Mouse (Mus musculus): ENCODE results near the gene Hist1h2bm. TPM values are rescaled to one million over a fixed set of nuclear protein-coding genes. Genes with fewer than 3 reads are reported as not detected.

The Hist1h2bm gene
- polyA plus RNA-seq (2015; fragmentation: Nextera tagmentation; extraction: Ambion mirVana) = 0.33 and 0.82 TPM in 2 replicates

DNA sequence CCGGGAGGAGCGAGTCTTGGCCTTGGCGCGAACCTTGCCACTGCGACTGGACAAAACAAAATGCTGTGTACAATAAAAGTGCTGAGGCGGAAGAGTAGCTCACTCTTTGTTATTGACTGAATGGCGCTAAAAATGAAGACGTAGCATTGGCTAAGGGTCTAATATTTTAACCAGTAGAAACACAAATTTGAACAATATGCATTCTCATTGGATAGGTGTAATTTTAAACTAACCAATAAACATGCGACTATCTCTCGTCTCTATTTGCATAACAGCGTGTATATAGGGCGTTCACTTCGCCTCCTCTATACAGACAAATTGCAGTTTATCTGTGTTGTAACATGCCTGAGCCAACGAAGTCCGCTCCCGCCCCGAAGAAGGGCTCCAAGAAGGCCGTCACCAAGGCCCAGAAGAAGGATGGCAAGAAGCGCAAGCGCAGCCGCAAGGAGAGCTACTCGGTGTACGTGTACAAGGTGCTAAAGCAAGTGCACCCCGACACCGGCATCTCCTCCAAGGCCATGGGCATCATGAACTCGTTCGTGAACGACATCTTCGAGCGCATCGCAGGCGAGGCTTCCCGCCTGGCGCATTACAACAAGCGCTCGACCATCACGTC, at the start of gene Hist1h2bm:
Hist1h2bm (plus strand) TSS at position 288 of the 616 bp plus-strand sequence.

DNA sequence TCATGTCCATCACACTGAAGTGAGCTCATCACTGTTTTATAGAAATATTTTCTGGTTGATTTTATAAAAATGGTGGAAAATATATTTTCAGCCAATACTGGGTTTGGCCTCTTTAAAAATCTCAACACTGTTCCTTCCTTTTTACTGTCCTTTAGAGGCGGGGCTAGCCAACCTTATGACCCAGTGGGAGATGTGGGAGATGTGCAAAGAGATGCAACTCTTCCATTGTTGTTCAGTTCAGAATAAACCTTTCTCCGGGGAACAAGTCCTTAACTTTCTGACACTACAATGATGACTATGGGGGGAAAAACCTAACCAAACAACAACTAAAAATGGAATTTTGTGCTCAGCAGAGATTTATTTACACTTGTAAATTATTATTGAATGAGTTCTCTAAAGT, 44.5 kb upstream of the Hist1h2bm start, which contains the start of gene Olfr1360:
Olfr1360 (minus strand) TSS at position 101 of the 400 bp plus-strand sequence.

DNA sequence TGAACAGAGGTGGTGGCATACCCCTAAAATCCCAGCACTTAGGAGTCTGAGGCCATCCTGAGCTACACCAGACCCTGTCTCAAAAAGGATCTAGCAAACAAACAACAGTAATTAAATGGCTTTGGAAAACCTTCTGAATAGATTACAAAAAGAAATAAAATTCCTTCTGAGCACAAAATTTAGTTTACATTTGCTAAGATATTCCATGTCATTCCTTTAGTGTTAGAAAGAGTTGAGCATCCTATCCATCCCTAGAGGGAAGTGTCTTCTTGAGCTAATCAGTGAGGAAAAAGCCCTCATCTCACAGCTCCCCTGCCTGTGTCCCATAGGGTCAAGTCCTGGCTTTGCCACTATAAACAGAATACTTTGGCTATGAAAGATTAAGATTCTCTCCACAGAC, 24.0 kb upstream of the Hist1h2bm start, which contains the start of gene Olfr1359:
Olfr1359 (plus strand) TSS at position 301 of the 400 bp plus-strand sequence.

GRCm38 (mm10) chr13:21715864-21716539, 5.8 kb upstream of the Hist1h2bm start, which contains the start of the genes Hist1h2bl and Hist1h2ai:
TSS of gene Hist1h2bl (minus strand) at chr13:21716143.
TSS of gene Hist1h2ai (plus strand) at chr13:21716422.

DNA sequence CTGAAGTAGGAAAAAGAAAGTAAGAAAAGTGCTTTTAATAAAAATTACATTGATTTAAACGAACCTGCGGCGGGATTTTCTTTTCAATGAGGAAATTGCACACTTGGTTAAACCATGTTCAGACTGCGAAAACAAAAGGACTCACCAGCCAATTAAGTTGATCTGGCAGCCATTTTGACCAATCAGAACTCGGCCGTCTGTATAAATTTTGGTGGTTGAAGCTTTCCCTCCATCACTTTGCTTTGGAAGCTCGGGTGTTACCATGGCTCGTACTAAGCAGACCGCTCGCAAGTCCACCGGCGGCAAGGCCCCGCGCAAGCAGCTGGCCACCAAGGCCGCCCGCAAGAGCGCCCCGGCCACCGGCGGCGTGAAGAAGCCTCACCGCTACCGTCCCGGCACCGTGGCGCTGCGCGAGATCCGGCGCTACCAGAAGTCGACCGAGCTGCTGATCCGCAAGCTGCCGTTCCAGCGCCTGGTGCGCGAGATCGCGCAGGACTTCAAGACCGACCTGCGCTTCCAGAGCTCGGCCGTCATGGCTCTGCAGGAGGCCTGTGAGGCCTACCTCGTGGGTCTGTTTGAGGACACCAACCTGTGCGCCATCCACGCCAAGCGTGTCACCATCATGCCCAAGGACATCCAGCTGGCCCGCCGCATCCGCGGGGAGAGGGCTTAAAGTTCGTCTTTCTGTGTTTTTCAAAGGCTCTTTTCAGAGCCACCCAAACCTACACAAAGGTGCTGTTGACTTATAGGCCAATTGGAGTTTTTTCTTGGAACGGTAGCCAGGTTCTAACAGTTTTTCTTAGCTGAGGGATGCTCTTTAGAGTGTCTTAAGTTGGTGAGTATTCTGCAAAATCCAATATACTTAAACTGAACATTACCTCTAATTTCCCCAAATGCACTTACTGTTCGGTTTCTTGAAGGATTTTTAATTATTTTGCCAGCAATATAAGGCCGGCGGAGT, 4.2 kb upstream of the Hist1h2bm start, which contains the start of gene Hist1h3h:
Hist1h3h (plus strand) TSS at position 263 of the 961 bp plus-strand sequence.

DNA sequence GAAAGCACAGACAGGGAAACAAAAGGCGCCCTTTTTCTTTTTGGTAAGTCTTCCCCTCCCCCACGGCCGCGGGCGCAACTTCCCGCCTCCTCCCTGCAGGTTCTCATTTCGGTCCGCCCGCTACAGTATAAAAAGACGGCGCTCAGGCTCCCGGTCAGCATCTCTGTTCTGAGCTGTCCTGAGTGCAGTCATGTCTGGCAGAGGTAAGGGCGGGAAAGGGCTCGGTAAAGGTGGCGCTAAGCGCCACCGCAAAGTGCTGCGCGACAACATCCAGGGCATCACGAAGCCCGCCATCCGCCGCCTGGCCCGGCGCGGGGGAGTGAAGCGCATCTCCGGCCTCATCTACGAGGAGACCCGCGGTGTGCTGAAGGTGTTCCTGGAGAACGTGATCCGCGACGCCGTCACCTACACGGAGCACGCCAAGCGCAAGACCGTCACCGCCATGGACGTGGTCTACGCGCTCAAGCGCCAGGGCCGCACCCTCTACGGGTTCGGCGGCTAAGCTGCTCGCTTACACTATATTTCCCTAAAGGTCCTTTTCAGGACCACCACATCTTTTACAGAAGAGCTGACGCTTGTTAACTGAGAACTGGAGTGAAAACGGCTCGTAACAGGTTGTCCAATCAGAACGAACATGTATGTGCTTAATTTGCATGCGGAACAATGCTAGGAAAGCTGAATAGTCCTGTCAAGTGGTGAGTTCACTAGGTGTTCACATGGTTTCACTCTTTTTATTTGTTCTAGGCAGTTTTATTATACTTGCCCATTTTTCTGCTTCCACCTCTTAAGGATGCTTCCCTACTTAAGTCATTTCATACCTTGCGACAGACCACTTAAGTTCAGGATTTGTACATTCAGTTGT, 13.3 kb downstream of the Hist1h2bm start, which contains the start of gene Hist1h4j:
Hist1h4j (plus strand) TSS at position 159 of the 862 bp plus-strand sequence.

GRCm38 (mm10) chr13:21750159-21751017, 28.5 kb downstream of the Hist1h2bm start, which contains the start of gene Hist1h4k:
TSS of gene Hist1h4k (minus strand) at chr13:21750505.

DNA sequence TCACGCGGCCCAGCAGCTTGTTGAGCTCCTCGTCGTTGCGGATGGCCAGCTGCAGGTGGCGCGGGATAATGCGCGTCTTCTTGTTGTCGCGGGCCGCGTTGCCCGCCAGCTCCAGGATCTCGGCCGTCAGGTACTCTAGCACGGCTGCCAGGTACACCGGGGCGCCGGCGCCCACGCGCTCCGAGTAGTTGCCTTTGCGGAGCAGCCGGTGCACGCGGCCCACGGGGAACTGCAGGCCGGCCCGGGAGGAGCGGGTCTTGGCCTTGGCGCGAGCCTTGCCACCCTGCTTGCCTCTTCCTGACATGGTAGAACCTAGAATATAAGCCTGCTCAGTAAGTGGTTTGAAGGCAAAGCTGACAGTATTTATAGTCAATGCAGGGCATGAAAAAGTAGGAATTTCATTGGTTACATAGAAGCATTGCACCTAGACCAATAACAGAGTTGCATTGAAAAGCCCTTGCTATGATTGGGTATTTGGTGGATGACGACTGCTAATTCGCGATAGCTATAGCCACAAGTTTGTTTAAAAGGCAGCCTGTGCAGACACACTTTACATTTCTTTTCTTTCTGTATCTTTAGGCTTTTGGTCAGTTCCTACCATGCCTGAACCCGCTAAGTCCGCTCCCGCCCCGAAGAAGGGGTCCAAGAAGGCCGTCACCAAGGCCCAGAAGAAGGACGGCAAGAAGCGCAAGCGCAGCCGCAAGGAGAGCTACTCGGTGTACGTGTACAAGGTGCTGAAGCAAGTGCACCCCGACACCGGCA, 31.9 kb downstream of the Hist1h2bm start, which contains the start of the genes Hist1h2ak and Hist1h2bn:
Hist1h2ak (minus strand) TSS at position 304 of the 762 bp plus-strand sequence.
Hist1h2bn (plus strand) TSS at position 600 of the 762 bp plus-strand sequence.

Small RNA genes within 50 kb of the gene (microRNA-seq; reads per million reads assigned to microRNA genes)
- gene Gm44357 (0 to 0.10 reads per million in 2 experiments), gene Gm44367 (0 reads per million in 2 experiments), gene Gm44454 (0 reads per million in 2 experiments)

Other genes with a start within 250 kb of the Hist1h2bm start
- gene Zkscan4, start 243.1 kb upstream of the Hist1h2bm start, polyA plus RNA-seq (2015; fragmentation: Nextera tagmentation; extraction: Ambion mirVana) = 1.5 and 2.0 TPM in 2 replicates
- gene Gm10065, start 242.6 kb upstream of the Hist1h2bm start, polyA plus RNA-seq (2015; fragmentation: Nextera tagmentation; extraction: Ambion mirVana) = not detected in 2 replicates
- 0.62 and 0.77 TPM in 2 replicates for gene AK157302, start 226.8 kb upstream of the Hist1h2bm start, polyA plus RNA-seq (2015; fragmentation: Nextera tagmentation; extraction: Ambion mirVana)
- 11.8 and 13.2 TPM in 2 replicates for gene Gm11273, start 220.6 kb upstream of the Hist1h2bm start, polyA plus RNA-seq (2015; fragmentation: Nextera tagmentation; extraction: Ambion mirVana)
- 2.4 TPM in 2 replicates for gene Zkscan8, start 190.9 kb upstream of the Hist1h2bm start, polyA plus RNA-seq (2015; fragmentation: Nextera tagmentation; extraction: Ambion mirVana)
- 0.10 TPM in 1 of 2 replicates, not detected in the other for gene Olfr1366, start 179.2 kb upstream of the Hist1h2bm start, polyA plus RNA-seq (2015; fragmentation: Nextera tagmentation; extraction: Ambion mirVana)
- not detected in 2 replicates for gene Olfr1535, start 162.2 kb upstream of the Hist1h2bm start, polyA plus RNA-seq (2015; fragmentation: Nextera tagmentation; extraction: Ambion mirVana)
- not detected in 2 replicates for gene Olfr1364, start 140.3 kb upstream of the Hist1h2bm start, polyA plus RNA-seq (2015; fragmentation: Nextera tagmentation; extraction: Ambion mirVana)
- gene Olfr1362, start 108.0 kb upstream of the Hist1h2bm start, polyA plus RNA-seq (2015; fragmentation: Nextera tagmentation; extraction: Ambion mirVana) = not detected in 2 replicates
- not detected in 2 replicates for gene Olfr11, start 79.5 kb upstream of the Hist1h2bm start, polyA plus RNA-seq (2015; fragmentation: Nextera tagmentation; extraction: Ambion mirVana)
- gene Olfr1361, start 58.7 kb upstream of the Hist1h2bm start, polyA plus RNA-seq (2015; fragmentation: Nextera tagmentation; extraction: Ambion mirVana) = not detected in 2 replicates
- not detected in 2 replicates for gene Olfr1360, start 44.6 kb upstream of the Hist1h2bm start, polyA plus RNA-seq (2015; fragmentation: Nextera tagmentation; extraction: Ambion mirVana)
- not detected in 2 replicates for gene Olfr1359, start 23.9 kb upstream of the Hist1h2bm start, polyA plus RNA-seq (2015; fragmentation: Nextera tagmentation; extraction: Ambion mirVana)
- gene Hist1h2bl, start 5.9 kb upstream of the Hist1h2bm start, polyA plus RNA-seq (2015; fragmentation: Nextera tagmentation; extraction: Ambion mirVana) = 0.60 and 0.77 TPM in 2 replicates
- gene Hist1h2ai, start 5.6 kb upstream of the Hist1h2bm start, polyA plus RNA-seq (2015; fragmentation: Nextera tagmentation; extraction: Ambion mirVana) = 5.6 and 8.3 TPM in 2 replicates
- 1.9 and 3.5 TPM in 2 replicates for gene Hist1h3h, start 4.4 kb upstream of the Hist1h2bm start, polyA plus RNA-seq (2015; fragmentation: Nextera tagmentation; extraction: Ambion mirVana)
- gene Hist1h4j, start 13.0 kb downstream of the Hist1h2bm start, polyA plus RNA-seq (2015; fragmentation: Nextera tagmentation; extraction: Ambion mirVana) = 0.26 and 0.30 TPM in 2 replicates
- 1.0 TPM in 1 of 2 replicates, not detected in the other for gene Hist1h4k, start 28.5 kb downstream of the Hist1h2bm start, polyA plus RNA-seq (2015; fragmentation: Nextera tagmentation; extraction: Ambion mirVana)
- gene Hist1h2ak, start 31.8 kb downstream of the Hist1h2bm start, polyA plus RNA-seq (2015; fragmentation: Nextera tagmentation; extraction: Ambion mirVana) = 2.8 and 9.7 TPM in 2 replicates
- 0.77 and 1.4 TPM in 2 replicates for gene Hist1h2bn, start 32.1 kb downstream of the Hist1h2bm start, polyA plus RNA-seq (2015; fragmentation: Nextera tagmentation; extraction: Ambion mirVana)
- 5.9 and 8.9 TPM in 2 replicates for gene Hist1h1b, start 58.6 kb downstream of the Hist1h2bm start, polyA plus RNA-seq (2015; fragmentation: Nextera tagmentation; extraction: Ambion mirVana)
- gene Hist1h3i, start 61.3 kb downstream of the Hist1h2bm start, polyA plus RNA-seq (2015; fragmentation: Nextera tagmentation; extraction: Ambion mirVana) = 37.6 and 38.4 TPM in 2 replicates
- gene Hist1h2an, start 65.2 kb downstream of the Hist1h2bm start, polyA plus RNA-seq (2015; fragmentation: Nextera tagmentation; extraction: Ambion mirVana) = 1.5 and 2.4 TPM in 2 replicates
- 0.51 and 0.69 TPM in 2 replicates for gene Hist1h2bp, start 65.4 kb downstream of the Hist1h2bm start, polyA plus RNA-seq (2015; fragmentation: Nextera tagmentation; extraction: Ambion mirVana)
- gene Hist1h2bq, start 88.2 kb downstream of the Hist1h2bm start, polyA plus RNA-seq (2015; fragmentation: Nextera tagmentation; extraction: Ambion mirVana) = 3.3 and 7.3 TPM in 2 replicates
- not detected in 2 replicates for gene Hist1h2ao, start 88.4 kb downstream of the Hist1h2bm start, polyA plus RNA-seq (2015; fragmentation: Nextera tagmentation; extraction: Ambion mirVana)
- not detected in 2 replicates for gene Hist1h4m, start 89.7 kb downstream of the Hist1h2bm start, polyA plus RNA-seq (2015; fragmentation: Nextera tagmentation; extraction: Ambion mirVana)
- 2.6 and 3.1 TPM in 2 replicates for gene Hist1h4n, start 110.2 kb downstream of the Hist1h2bm start, polyA plus RNA-seq (2015; fragmentation: Nextera tagmentation; extraction: Ambion mirVana)
- gene Hist1h2ap, start 111.5 kb downstream of the Hist1h2bm start, polyA plus RNA-seq (2015; fragmentation: Nextera tagmentation; extraction: Ambion mirVana) = 1,124 and 1,146 TPM in 2 replicates
- 2.9 and 6.3 TPM in 2 replicates for gene Hist1h2br, start 111.7 kb downstream of the Hist1h2bm start, polyA plus RNA-seq (2015; fragmentation: Nextera tagmentation; extraction: Ambion mirVana)
- gene Zfp184, start 223.1 kb downstream of the Hist1h2bm start, polyA plus RNA-seq (2015; fragmentation: Nextera tagmentation; extraction: Ambion mirVana) = 0.83 and 1.1 TPM in 2 replicates